Mouse (Mus musculus) urinary bladder, postnatal 36 days (tissue): ENCODE measurements around the gene Spred1.
A peak's percentile ranks its signal among the peaks of the same experiment; 100 is the strongest.

Experiments
- DNase-seq, 2 experiments: peaks; one replicate each; pipeline ENCODE4 v3.0.0; 2022; ENCODE audit warnings: low spot score in 2 of 2, mixed read lengths in 1 of 2

Spred1 gene

DNA sequence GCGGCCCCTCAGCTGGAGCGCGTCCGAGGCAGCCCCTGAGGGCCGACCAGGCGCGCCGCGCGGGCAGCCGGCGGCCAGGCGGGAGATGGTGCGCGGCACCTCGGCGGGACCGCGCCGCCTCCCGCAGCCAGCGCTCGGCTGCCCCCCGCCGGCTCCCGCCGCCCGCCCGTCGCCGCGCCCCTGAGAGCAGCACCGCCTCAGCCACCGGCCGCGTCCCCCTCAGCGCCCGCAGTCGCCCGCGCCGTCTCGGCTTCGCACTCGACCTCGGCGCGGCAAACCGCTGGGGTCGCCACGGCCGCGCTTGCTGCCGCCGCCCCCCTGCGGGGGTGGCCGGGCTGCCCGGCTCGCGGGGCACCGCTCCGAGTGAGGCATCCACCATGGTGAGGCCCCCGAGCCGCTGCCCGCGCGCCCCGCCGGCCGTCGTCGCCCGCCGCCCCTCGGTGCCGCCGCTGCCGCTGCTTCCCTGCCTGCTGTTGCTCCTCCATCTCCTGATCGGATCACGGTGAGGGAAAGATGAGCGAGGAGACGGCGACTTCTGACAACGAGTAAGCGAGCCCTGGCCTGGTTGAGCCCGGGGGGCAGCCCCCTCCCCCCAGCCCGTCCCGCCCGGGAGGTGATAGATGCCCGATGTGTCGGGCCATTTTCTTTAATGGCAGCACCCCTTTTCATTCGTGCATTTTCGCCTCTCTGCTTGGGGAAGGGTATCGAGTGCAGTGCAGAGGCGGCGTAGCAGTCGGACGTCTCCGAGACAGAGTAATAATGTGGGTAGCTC lies at the start of gene Spred1:
Gene Spred1, plus strand, starts transcription at position 163 of the 772 bp plus-strand sequence.
- peak in 1 of 2 experiments; percentile 26 for DNase-seq

GRCm38 (mm10) chr2:117071596-117071995 lies 49.6 kb upstream of the Spred1 start:
- no peak for DNase-seq

DNA sequence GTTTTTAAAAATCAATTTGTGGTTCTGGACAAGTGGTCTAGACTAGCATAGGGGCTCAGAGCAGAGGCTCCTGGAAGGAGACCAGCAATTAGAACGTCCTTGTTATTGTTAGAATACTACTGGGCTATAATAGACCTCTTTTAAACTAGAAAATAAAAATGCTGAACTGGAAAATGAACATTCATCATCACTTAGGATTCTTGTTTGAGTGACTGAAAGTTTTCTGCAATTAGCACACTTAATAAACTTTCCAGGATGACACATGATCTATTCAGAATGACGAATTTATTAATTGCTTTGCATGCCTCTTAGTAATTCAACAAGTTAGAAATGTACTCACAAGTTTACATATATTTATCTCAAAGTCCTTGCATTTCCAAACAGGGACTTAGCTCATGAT lies 42.5 kb upstream of the Spred1 start:
- no peak for DNase-seq

GRCm38 (mm10) chr2:117079621-117080020 lies 41.6 kb upstream of the Spred1 start:
- DNase-seq = no peak

DNA sequence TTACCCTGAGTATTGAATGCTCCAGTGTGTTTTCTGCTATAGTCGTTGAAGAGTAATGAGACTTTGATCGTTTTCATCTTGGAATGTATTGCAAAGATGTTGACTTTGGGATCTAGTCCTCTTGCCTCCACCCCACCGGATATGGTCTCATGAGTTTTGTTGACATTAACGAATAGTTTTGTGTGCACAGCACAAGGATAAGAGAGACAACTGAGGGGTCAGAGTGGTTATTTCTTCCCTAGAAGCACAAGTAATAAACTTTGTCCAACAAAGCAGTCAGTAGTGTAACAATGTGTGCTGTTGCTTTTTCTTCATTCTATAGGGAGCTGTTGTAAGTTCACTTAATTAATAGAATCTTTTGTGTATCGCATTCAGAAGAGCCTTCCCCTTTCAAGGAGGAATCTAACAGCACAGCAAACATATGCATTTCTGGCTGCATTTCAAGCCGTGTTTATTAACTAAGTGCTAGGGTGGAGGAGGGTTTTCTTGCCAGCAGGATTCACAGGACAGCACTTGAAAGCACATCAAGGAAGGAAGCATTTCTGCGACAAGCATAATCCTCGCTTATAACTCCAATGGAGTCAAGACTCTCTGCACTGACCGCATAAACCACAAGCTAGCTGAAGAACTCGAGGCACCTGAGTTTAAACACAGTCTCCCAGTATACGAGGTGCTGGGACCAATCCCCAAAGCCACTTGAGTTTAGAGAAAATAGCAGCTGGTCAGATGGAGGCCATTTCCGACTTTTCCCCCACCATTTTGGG lies 35.0 kb upstream of the Spred1 start:
- DNase-seq = no peak

GRCm38 (mm10) chr2:117086766-117087457 lies 34.3 kb upstream of the Spred1 start:
- DNase-seq = no peak

DNA sequence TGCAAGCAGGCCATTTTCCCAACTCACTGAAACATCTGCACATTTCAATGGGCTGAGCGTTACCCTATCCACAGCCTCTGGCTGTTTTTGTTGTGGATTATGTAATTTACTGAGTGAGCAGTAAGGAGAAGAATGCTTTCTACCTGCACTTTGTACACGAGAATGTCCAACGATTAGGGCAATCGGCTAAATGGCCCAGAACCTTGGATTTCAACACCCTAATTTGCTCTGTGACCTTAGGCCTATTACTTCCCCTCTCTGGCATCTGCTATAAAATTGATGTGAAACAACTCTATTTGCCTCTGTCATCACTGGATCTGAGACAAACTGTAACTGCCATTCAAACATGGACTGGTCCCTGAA lies 33.7 kb upstream of the Spred1 start:
- no peak for DNase-seq

GRCm38 (mm10) chr2:117089482-117089881 lies 31.7 kb upstream of the Spred1 start:
- no peak for DNase-seq

DNA sequence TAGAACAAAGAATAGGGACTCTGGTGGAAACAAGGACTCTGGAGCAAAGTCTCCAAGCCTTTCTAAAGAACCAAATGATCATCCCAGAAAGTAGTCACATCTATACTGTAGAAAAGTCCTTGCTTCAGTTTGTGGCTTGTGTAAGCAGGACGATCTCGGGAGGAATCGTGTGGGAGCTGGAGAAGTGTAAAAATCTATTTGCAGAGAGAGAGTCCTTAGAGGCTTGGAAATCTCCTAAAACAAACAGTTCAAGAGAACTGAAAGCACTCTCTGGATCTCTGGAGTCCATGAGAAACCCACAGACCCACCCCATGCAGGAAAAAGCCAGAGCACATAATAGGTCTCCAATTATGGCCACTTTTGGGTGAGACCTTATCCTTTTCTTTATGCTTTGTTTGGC lies 31.1 kb upstream of the Spred1 start:
- no peak for DNase-seq

DNA sequence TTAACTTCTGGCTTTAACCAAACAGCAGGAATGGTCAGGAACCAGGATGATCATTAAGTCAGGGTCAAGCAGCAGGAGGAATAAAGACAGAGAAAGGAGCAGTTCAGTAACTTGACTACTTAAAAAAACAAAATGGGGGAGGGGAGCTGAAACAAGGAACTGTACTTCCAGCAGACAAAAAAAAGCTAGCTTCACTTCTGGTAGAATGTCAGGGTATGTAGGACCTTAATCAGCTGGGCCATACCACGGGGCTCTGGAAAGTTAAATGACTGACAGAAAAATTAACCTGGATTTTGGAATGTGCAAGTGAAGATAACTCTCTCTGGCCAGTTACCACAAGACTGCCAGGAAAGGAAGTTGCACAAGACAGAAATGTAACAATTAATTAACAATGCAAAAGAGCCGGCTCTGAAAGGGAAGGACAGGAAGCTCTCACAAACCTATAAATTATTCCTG lies 28.2 kb upstream of the Spred1 start:
- DNase-seq = no peak

GRCm38 (mm10) chr2:117095491-117095890 lies 25.7 kb upstream of the Spred1 start:
- no peak for DNase-seq

GRCm38 (mm10) chr2:117097305-117097704 lies 23.9 kb upstream of the Spred1 start:
- no peak for DNase-seq

GRCm38 (mm10) chr2:117099316-117099715 lies 21.9 kb upstream of the Spred1 start:
- no peak for DNase-seq

- no peak for DNase-seq
These were observed 17.7 kb upstream of the Spred1 start for GRCm38 (mm10) chr2:117103461-117103860.

GRCm38 (mm10) chr2:117105407-117105806 lies 15.8 kb upstream of the Spred1 start:
- no peak for DNase-seq

DNA sequence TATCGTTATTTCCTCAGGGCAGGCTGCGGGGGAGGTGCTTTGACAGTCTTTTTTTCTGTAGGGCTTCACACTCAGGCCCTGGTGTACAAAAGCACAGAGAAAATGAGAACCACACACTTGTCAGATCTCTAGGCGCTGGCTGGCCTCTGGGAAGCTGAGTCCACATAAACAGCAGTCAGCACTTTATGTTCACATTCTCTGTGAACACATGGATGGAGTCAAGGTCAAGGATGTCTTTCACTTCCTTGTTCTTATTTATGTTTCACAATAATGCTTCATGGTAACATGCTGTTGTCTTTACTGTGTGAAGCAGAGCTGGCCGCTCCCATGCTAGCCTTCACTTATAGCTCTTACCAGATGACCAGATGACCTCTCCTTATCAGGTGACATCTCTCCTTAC lies 13.1 kb upstream of the Spred1 start:
- DNase-seq = no peak

DNA sequence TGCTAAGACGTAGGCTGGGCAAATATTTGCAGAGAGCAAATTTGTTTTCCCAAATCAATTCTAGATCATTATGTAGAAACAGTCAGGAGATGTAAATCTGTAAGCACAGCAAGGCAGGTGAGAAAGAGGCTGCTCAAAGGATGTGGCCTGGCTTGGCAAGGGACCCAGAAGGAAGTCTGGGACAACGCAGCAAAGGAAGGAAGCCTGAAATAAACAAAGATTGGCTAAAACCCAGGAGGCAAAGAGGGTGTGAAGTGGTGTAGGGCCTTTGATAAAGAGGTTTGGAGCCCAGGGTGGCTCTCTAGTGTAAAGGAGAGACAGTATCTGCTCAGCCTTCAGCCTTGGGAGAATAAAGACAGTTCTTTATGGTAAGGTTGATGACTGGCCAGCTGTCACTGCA lies 11.9 kb upstream of the Spred1 start:
- DNase-seq = no peak

- no peak for DNase-seq
These were observed 10.8 kb upstream of the Spred1 start for GRCm38 (mm10) chr2:117110355-117110866.

GRCm38 (mm10) chr2:117113262-117113661 lies 7.9 kb upstream of the Spred1 start:
- no peak for DNase-seq

GRCm38 (mm10) chr2:117113762-117114161 lies 7.4 kb upstream of the Spred1 start:
- DNase-seq = no peak

DNA sequence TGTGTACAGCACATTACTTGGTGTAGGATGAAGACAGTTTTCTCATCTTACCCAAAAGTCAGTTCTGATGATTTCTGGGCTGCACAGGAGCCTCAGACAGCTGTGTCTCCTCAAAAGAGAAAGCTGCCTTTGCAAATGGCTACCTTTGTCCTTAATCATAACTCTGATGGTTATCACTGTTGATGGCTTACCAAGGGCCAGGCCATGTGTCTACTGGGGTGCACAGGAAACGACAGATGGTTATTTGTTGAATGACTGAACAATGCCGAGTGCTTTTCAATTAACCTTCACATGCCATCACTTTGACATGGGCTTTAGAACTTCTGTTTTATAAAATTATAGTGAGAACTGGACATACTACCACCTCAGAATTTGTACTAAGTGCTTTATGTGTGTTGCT lies 2.7 kb upstream of the Spred1 start:
- DNase-seq = no peak
